Mouse (Mus musculus) bone marrow, adult 2 months (tissue): ENCODE measurements at regions not wholly inside any gene's neighbourhood (a gene's known extent, or its start where the extent isn't known, plus 50 kb on each side); places are given as distances from the start of the nearest gene placed in this dataset.

Experiments used
- CTCF ChIP-seq: fragments of 200-500 bp; IDR thresholded peaks from 2 replicates; pipeline ENCODE4 v1.5.1; 2011; ENCODE audit warnings: low read length, control low read depth; ENCODE audit not compliant: control insufficient read depth, insufficient read depth
- POLR2A ChIP-seq: fragments of 200-500 bp; IDR thresholded peaks from 2 replicates; pipeline ENCODE4 v1.6.1; 2011; ENCODE audit warnings: low read depth, mild to moderate bottlenecking, control low read depth, low read length, borderline replicate concordance; ENCODE audit not compliant: control insufficient read depth

DNA sequence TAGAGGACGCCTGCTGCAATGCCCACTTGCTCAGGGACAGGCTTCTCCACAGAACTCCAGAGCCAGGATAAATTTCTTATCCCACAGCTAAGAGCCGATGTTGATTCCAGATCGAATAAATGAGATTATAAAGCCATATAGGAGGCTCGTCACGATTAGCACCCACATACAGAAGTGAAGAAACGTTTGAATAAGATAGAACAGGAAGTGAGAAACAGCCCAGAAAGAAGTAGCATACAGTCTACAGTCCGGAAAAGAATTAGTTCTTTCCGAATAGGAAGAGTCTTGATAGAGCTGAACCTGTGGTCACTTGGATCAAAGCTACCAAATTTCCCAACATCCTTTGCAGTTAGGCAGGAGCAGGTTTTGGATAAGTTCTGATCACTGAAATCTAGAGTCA is 133.0 kb upstream of the Runx1 start:
- TF ChIP-seq CTCF (no peak), POLR2A (no peak)
